Mouse (Mus musculus) adrenal gland, postnatal 14 days (tissue): ENCODE data around the gene Msi2. TPM values are rescaled to one million over a fixed set of nuclear protein-coding genes. Genes with fewer than 3 reads are reported as not detected.

Experiments
- DNase-seq: peaks from one replicate; pipeline ENCODE4 v3.0.0; 2021; ENCODE audit warnings: mixed read lengths
- total RNA-seq: library from RNA; stranded (reverse); gene quantifications from 2 replicates; pipeline ENCODE4 v1.2.3, GENCODE M21; 2021

The Msi2 gene
- total RNA-seq, 1 experiment from 2014 or later: 181 TPM

DNA sequence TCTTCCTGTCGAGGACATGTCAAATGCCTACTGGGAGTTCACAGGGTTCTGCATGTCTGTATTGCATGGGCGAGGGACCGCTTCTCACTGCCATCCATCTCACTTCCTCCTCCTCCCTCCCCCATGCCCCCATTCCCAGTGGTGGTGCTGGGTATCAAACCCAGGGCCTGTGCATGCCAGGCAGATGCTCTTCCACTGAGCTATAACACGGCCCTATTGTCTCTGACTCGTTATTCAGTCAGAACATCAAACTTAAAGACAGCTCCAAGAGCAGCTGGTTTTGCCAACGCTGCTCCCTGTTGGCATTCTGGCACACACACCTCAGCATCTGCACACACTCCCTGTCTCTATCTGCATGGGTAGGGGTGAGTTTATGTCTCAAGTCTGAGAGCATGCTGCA is 317.0 kb downstream of the Msi2 start:
- no peak for DNase-seq

DNA sequence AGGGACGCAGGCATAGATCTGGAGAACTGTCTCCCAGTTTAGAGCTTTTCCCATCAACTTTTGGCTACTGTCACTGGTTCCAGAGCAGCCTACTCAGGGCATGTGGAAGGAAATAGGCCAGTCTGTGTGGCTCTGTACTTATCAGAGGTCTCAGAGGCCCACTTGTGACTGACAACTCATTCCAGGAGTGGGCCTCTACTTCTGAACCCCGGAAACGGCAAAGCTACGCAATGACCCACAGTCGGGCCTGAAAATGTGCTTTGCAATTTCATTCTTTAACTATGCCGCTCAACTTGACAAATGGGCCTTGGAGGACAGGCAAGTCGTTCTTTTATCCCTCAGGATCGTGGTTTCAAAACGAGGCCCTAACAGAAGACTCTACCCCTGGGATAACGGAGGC is 317.4 kb downstream of the Msi2 start:
- DNase-seq: no peak

DNA sequence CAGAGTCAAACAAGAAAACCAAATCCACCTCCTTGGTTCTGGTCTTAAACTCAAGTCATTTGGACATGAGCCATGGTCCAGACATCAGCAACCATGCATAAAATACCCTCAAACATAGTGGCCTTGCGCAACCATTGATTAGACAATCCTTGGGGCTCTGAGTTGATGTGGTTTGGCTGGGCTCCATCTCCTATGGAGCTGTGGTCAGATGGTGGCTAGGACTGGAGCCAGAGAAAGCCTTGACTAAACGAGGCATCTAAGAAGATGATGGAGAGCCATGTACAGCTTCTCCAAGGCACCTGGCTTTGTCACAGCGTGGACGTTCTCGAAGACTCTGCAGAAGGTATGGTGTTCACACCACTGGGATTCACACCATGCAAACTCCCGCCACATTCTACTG is 318.1 kb downstream of the Msi2 start:
- peak; percentile 18 for DNase-seq

DNA sequence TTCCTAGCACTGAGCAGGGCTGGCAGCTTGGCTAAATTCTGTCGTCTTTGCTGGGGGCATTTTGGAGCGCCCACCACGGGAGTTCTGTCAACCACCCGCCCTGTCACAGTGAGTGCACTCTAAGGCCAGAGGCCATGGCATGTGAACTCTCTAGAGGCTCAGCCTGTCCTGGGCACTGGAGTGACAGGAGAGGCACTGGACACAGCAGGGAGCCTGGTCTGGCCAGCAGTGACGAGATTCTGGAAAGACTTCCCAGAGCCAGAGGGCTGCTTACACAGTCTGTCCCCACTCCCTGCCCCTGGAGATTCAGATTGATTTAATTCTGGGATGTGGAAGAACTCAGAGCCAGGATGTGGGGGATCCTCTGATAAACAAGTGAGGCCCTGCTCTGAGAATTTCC is 318.9 kb downstream of the Msi2 start:
- DNase-seq: peak; percentile 21

DNA sequence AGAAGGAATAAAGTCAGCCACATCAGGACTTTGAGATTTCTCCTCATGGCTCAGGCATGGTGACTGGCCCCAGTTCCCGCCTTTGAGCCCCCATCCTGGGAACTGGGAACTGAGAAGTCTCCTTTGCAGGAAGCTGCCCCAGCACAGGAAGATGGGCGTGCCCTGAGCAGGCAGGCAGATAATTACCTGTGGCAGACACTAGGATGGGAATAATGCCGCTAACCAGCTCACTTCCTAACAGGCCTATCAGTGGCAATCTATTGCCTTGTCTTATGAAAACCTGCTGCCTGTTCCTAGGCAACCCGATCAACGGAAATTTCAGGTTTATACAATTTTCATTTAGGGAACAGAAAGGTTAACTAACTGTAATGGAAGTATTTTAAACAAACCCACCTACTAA is 319.3 kb downstream of the Msi2 start:
- DNase-seq: no peak

DNA sequence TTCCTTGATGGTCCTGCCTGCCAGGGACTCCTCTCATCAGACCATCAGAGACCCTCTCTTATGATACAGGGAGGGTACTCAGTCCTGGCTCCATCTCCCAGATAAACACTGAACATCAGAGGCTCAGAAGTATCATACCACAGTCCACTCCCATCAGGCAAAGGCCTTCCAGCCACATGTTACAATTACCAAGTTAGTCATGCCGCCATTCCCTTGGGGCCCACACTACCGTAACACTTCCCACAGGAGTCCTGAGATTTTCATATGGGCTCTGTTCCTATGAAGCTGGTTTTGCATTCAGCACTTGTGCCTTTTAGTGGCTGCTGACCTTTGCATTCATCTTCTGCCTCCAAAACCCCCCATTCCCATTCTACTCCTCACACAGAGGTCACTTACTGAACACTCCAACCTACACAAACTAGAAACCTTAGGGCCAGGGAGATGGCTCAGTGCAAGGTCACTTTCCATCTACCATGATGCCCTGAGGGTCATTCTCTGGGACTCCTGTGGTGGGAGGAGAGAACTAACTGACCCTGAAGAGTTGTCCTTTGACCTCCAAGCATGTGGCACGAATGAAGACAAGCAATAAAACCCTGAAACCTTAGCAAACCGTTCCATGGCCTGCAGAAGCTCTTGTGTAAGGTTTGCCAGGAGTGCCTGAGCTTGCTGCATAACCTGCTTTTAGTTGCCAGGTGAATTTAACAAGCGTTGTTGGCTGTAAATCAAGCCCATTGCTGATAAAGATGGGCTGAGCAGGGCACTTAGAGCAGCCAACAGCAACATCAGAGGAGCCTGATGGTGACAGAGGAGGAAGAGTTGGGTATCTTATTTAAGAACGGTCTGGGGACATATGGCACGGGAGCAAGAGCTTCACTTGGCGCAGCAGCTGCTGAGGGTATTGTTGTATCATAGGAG is 323.0 kb downstream of the Msi2 start:
- DNase-seq: no peak

DNA sequence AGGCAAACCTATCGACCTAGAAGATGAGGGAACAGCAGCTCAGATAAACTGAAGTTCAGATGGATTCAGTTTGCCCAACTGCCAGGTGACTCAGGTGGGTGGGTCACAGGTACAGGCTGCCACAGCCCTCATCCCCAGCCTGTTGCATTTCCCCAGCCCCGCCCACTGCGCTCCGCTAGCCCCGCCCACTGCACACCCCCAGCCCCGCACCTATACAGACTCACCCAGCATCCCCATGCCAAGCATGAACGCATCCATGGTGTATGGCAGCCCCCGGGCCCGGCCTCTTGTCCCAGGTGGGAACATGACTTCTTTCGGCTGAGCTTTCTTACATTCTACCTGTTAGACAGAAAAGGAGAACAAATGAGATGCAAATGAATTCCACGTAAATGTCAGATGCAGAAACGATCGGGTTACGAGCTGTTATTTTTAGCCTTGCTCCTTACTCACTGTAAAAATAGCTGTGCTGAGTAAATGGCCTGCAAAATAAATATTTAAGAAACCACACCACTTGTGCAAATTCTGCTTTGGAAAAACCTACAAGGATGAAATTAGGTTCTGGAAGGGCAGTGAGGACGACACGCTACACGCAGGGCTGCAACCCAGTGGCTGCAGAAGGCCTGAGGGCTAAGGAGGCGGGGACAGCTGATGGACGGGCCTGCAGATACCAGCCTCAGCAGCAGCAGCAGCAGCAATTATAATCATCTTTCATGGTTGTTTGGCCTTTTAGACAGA is 323.8 kb downstream of the Msi2 start:
- no peak for DNase-seq

DNA sequence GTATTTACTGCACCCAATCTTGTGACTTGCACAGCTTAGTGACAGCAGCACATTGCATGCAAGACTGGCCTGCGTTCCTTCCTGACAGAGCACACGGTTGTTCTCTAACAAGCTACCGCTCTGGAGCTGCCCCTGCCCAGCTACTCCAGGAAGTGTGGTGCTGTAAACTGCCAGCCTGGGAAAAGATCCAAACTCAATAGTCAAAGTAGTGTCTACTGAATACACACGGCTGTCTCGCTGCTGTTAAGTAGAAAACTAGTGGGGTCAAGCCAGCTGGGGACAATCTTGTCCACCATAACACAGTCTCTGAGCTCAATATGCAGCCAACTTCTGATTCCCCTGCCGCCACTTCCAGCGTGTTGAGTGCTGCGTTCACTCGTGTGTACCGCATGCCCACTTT is 325.6 kb downstream of the Msi2 start:
- DNase-seq: no peak

DNA sequence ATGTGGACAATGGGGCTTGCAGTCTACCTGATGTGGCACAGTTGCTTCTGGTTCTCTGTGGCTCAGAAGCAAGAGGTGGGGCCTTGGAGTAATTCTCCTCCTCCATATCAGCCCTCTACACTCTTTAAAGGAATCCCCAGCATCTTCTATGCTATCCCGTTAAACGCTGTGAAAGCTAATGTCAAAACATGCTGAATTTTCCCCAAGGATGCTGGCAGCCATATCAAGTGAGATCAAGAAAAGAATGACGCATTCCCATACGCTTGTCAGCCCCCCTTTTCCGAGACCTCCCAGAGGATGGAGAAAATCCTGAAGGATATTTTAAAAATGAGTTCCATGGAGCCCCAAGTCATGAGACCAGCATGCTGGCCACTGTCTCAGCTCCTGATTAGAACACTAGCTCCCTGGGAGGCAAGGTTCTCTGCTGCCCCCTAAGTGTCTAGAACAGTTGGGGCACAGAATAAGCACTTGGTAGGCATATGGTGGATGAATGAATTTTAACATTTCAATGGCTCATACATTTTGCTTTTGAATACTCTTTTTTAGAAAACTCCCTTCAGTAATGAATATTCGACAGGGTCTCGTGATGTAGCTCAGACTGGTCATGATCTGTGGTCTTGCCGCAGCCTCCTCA is 327.0 kb downstream of the Msi2 start:
- no peak for DNase-seq

DNA sequence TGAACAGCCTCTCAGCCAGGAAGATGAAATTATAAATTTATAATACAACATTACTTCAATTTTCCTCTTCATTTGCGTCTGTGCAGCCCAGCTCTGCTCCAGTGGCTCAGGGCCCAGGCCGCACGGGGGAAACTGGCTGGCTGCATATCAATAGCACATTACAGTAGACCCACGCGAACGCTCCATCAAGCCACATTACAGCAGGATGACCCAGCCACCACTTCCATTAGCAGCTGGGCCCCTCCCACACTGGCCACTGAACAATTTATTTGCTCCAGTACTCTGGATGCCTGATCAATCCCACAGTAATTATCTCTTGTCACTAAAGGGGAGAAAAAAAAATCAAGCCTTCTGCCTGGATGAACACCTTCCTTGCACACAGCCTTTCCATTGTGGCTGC is 328.8 kb downstream of the Msi2 start:
- DNase-seq: no peak

DNA sequence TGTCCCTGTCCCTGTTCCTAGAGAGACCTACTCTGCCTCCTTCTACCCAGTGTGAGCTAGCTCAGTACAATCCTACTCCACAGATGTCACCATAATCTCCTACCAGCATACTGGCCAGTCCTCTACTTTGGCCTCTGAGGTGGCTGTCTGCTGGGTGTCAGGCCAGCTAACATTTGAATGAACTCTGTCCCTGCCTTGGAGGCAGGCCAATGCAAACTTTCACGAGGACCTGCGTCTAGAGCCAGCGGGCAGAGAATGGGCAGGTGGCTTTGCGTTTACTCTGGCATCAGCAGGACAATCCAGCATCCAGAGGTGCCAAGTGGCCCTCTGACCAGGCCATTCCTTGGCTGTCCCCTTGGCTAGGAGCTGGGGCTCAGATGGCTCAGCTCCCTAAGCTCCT is 331.4 kb downstream of the Msi2 start:
- DNase-seq: peak; percentile 59

DNA sequence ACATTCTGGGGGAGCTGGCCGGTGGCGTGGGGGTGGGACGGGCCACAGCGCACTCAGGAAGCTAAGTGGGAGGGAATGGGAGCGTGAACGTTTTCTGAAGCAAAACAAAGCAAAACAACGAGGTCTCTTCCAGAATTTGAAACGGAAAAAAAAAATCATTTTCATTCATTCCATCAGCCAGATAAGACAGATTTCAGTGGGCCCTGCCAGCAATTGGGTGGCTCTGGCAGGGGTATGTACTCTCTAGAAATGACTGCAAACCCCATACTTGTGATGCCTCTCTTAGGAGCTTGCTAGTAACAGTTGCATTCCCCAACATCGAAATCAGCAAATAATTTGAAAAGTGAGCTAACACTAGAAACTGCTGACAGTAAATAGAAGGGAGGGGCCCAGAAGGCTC is 335.9 kb downstream of the Msi2 start:
- DNase-seq: no peak

DNA sequence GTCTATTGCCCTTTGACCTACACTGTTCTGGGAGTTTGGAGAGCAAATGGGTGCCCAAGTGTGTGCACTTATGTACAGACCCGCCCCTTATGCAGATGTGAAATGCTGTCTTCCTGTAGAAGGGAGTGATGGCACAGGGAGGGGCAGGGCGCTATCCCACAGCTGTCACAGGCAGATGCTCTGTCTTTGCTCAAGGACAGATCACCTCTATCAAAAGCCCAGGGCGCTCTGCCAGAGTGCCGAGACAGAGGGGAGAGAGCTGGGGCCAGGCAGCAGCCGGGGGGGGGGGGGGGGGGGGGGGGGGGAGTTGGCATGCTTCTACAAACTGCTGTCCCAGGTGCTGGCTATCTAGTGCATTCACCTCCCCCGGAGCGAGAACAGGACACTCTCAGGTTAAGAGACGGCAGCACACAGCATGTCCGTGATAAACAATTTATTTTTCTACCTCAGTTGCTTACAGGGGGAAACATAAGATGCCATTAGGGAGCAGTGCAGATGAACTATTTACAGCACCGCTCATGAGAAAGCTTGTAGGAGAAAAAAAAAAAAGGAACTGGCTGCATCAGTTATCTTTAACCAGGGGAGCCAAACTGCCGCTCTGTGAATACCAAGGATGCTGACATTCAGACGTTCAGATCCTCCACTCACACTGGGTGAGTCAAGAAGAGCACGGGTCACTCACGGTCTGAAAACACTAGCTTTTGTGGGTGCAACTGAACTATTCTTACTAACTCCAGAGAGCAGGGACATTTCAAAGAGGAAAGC is 337.0 kb downstream of the Msi2 start:
- DNase-seq: peak; percentile 72

DNA sequence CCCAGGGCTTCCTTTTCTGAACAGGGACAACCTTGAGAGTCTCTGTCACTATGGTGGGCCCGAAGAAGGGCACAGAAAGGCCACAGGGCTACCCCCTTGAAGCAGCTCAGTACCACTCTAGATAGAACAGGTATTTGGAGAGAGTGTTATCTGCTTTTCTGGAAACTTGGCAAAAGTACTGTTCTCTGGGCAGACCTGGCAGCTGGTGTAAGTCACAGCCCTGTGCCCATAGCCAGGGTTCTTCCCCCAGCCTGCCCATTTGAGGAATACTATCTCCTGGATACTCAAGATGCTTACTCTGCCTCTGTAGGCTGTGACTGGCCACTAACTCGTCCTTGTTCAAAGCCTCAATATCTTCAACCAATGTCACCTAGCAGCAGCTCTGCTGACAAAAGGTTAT is 338.7 kb downstream of the Msi2 start:
- no peak for DNase-seq

DNA sequence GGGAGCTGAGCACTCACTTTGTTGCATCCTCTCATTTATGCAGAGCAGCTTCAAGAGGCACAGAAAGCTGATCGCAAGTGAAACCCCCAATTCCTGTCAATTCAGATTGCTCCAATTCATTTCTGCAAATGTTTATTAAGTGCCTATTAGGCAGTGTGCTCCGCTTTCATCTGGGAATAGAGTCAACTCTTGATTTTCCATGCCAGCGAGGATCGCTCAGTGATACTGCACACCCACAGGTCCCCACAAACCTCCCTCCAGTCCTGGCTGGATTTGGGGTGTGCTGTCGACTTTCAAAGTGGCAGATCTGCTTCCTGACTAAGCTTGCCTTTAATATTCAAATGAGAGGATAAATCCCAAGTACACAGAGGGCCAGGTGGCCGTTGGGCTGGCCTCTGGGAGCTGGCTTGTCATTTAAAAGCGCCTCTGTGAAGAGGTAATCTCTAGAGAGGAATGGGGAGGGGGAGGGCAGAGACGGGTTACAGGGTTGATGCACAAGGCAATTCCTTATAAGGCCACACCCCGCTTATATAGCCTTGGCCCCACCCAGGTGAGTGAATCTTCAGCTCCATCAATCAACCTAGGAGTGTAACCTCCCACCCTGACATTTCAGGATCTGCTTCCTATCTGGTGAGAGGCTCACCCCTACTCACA is 339.5 kb downstream of the Msi2 start:
- no peak for DNase-seq

DNA sequence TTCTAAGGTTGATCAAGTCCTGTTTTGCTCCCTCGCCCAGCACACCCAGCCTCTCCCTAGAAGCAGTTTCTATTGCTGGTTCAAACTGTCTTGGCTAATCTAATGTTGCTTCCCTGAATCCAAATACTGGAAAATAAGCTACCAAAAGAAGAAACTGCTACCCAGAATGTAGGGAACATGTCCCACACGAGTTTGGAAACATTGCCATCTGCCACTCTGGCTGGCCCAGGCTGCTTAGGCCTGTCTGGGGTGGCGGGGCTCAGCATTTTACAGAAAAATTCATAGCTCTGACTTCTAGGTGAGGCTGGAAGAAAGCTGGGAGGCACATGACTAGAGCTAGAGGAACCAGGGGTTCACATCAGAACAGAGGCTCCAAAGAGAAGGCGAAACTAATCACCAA is 345.7 kb downstream of the Msi2 start:
- DNase-seq: no peak

DNA sequence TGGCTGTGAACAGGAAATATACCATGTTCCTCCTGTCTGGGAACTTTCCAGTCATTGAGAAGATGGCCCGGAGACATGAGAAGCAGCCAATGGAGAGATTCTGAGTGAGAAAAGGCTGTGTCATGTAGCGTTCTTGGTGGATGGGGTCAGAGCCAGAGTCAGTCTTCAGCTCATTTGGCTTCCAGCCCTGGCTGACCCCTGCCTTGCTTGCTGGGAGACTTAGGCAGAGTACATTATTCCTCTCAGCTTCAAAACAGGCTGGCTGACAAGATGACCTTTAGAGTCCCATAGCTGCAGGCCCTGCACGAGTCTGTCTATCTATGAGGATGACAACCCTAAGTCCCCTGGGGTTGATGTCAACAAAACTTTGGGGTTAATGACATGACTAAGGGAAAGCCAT is 348.4 kb downstream of the Msi2 start:
- peak; percentile 32 for DNase-seq

DNA sequence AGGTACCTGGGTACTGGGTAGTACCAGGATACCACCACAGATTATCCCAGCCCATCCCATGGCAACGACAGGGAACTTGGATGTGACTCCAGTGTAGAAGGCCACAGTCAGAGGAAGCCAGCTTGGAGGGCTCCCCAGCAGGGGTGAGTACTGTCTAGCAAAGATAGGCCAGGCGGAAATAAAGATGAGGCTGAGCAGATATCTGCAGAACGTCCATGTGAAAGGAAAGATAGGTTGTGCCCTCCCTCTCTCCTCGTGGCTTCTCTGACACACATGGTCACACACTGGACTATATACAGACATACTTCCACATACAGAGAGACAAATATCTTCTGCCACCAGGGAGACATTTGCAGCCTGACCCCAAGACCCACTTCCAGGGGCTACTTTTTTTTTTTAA is 350.8 kb downstream of the Msi2 start:
- DNase-seq: no peak

DNA sequence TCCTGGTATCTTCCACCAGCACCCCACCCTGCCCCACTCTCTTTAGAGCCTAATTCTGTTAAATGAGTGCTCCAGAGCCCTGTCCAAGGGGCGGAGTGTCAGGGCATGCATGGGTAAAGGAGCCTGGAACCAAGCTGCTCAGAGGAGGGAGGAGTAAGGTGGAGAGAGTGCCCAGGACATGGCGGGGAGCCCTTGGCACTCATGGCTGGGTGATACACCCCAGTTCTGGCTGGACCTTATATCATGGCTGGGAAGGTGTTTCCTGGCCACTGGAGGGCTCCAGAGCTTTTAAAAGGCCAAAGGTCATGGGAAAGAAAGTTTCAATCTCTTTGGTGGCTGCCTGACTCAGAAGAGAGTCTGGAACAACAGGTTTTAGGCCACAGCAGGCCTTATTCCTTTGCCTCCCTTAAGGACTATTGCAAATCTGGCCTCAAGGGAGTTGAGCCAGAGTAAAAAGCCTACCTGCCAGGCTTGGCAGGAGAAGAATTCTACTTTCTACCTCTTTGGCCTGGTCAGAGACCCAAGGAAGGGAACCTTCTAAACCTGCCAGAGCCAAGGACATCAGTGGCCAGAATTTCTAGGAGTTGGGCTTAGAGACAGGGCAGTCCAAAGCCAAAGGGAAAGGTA is 352.3 kb downstream of the Msi2 start:
- peak; percentile 52 for DNase-seq

DNA sequence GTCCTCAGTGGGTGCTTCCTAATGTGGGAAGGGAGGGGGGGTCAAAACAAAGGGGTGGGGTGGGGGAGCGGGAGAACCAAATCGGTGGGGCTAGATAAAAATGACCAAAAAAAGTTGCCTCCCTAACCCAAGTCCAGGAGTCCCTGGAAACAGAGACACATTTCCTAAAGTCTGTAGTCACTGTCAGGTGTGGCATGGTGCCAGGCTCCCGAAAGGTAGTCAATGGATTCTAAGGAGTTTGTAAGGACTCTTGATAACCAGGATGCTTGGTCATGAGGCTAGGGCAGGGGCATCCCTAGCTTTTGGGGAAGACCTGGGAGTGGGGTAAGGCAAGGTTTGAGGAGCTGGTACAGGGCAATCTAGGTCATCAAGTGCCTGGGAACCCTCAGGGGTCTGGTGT is 354.1 kb downstream of the Msi2 start:
- no peak for DNase-seq

DNA sequence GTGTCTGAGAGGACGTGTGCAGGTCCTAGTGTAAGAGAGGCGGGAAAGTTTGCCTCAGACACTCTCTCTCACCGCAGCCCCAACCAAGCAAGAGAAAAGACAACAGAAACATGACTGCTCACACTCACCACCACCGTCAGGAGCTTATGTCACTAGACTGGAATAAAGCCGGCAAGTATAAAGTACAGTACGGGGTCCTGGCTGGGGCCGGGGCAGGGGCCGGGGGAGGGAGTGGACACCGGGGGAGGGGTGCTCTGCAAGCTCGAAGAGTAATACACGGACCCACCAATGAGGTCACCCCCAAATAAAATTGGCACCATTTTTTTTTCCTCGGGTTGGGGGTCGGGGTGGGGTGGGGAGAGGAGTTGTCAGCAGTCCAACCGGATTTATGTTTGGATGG is 354.8 kb downstream of the Msi2 start:
- DNase-seq: no peak
